Mouse (Mus musculus) spleen, adult 2 months (tissue): ENCODE data around the gene Epas1.

Experiments used
- CTCF ChIP-seq: fragments of 200-500 bp; IDR thresholded peaks from 2 replicates; pipeline ENCODE4 v1.5.1; 2011; ENCODE audit warnings: mild to moderate bottlenecking, inconsistent platforms; ENCODE audit not compliant: insufficient read depth, insufficient read length, insufficient replicate concordance; ENCODE audit errors: extremely low read depth
- POLR2A ChIP-seq: fragments of 200-500 bp; IDR thresholded peaks from 2 replicates; pipeline ENCODE4 v1.6.1; 2011; ENCODE audit warnings: low read depth, low read length, inconsistent platforms

- TF ChIP-seq CTCF, result no peak
- TF ChIP-seq POLR2A, result no peak
Measured at GRCm38 (mm10) chr17:86738477-86738876, 15.0 kb upstream of the Epas1 start.
